ENCODE assay signal across 14 mouse cellular contexts in genomic region chr16:34073930-34074329, GRCm38 (mm10).
A peak's percentile ranks its signal among the peaks of the same experiment; 100 is the strongest.
DNase-seq lines count a peak whose midpoint lies in the region; ATAC-seq and TF ChIP-seq lines count a peak whose summit lies in the region.
"Had no signal": no experiment of that assay in that cellular context is flagged by ENCODE, and none has a peak within 500 bp of the region (broad histone marks: within the 10 kb centered on the region; RNA-seq: fewer than 3 reads in every experiment).

No protein-coding gene starts in this region.

- H3K36me3 ChIP-seq in liver, adult 2 months (ENCODE audit: control insufficient read depth, insufficient read depth, low read length), result no peaks in the 10 kb centered on the region
- H3K36me3 ChIP-seq in liver, embryonic 11.5 days (ENCODE audit: control insufficient read depth, insufficient read depth, low read length), result no peaks in the 10 kb centered on the region
- H3K36me3 ChIP-seq: forebrain, embryonic 12.5 days had no signal

- H3K4me1 ChIP-seq in liver, adult 2 months (ENCODE audit: control insufficient read depth, insufficient read depth, low read length), result peaks cover 17% of the 10 kb centered on the region
- peaks cover 20% of the 10 kb centered on the region for H3K4me1 ChIP-seq in liver, embryonic 11.5 days (replicated peaks; ENCODE audit: control insufficient read depth, insufficient read depth, low read length)

- H3K4me2 ChIP-seq in liver, embryonic 11.5 days, result no peak overlapping the region
- H3K4me2 ChIP-seq: forebrain, embryonic 12.5 days; heart, embryonic 12.5 days had no signal

- no peak for TF ChIP-seq POLR2A in liver, adult 2 months (IDR thresholded peaks at IDR 0.05; ENCODE audit: extremely low read depth, insufficient read depth, low read length)

- 94% methylated on average over 4 of the region's 4 CpGs for WGBS in liver, adult 2 months
- WGBS in liver, embryonic 11.5 days, result 89% methylated on average over 4 of the region's 4 CpGs

- H3K27me3 ChIP-seq in liver, adult 2 months (ENCODE audit: control insufficient read depth, insufficient read depth, low read length), result no peaks in the 10 kb centered on the region
- H3K27me3 ChIP-seq in liver, embryonic 11.5 days (replicated peaks; ENCODE audit: control insufficient read depth, insufficient read depth, low read length), result no peaks in the 10 kb centered on the region
- H3K27me3 ChIP-seq: forebrain, embryonic 12.5 days; heart, embryonic 12.5 days had no signal

- H3K9ac ChIP-seq in liver, adult 2 months (ENCODE audit: low read depth, low read length), result no peak overlapping the region
- no peak overlapping the region for H3K9ac ChIP-seq in liver, embryonic 11.5 days (ENCODE audit: low read depth, low read length)
- H3K9ac ChIP-seq: forebrain, embryonic 12.5 days; heart, embryonic 12.5 days had no signal

- no peaks in the 10 kb centered on the region for H3K9me3 ChIP-seq in liver, embryonic 11.5 days (ENCODE audit: control insufficient read depth, low read length)

- DNase-seq in CD4-positive, CD25-positive, alpha-beta regulatory T cell, adult 2 months (ENCODE audit: low read depth, low spot score), result peak; percentile 3
- DNase-seq in liver, adult 2 months (ENCODE audit: extremely low read depth, low read depth, low spot score), result no peak
- no peak for DNase-seq in liver, embryonic 11.5 days (ENCODE audit: low spot score)
- DNase-seq in A20 (ENCODE audit: low read depth, low spot score) (peak; percentile 20), ZHBTc4 (ENCODE audit: low read depth, low spot score) (peak; percentile 39)
- DNase-seq in urinary bladder, adult 18-20 months (ENCODE audit: low spot score in 2 of 2), result no peak
- DNase-seq in thymus, postnatal 4 days, result no peak
- DNase-seq: adrenal gland, adult 8-10 months; cerebellum, postnatal 14 days; lung, adult 2 months; midbrain, embryonic 14.5 days had no signal

- H3K4me3 ChIP-seq in liver, adult 2 months (ENCODE audit: insufficient read depth, low read depth, low read length), result no peak overlapping the region
- H3K4me3 ChIP-seq in liver, embryonic 11.5 days (ENCODE audit: low read depth, low read length), result no peak overlapping the region
- H3K4me3 ChIP-seq: forebrain, embryonic 12.5 days; heart, embryonic 12.5 days had no signal

- ATAC-seq in CD4-positive, CD25-positive, alpha-beta regulatory T cell, adult 4 months, result no peak
- ATAC-seq in liver, embryonic 11.5 days (replicated peaks; ENCODE audit: low FRiP score), result no peak

- peaks cover 7% of the 10 kb centered on the region for H3K79me2 ChIP-seq in liver, adult 2 months (ENCODE audit: control insufficient read depth, insufficient read depth, low read length)

- TF ChIP-seq CTCF in liver, adult 2 months (IDR thresholded peaks at IDR 0.05; ENCODE audit: low read depth, low read length), result peak; percentile 42

- no peak overlapping the region for H3K27ac ChIP-seq in liver, adult 2 months (replicated peaks; ENCODE audit: insufficient read depth, low read depth, low read length)
- H3K27ac ChIP-seq in liver, embryonic 11.5 days (ENCODE audit: low read depth, low read length), result no peak overlapping the region
- H3K27ac ChIP-seq: forebrain, embryonic 12.5 days had no signal

Comparison
In these comparisons a context has a peak if more than half of its experiments do, and no peak if none do; other contexts are left out.
1. DNase-seq: peak in CD4-positive, CD25-positive, alpha-beta regulatory T cell, adult 2 months (single experiment), A20 (single experiment) and ZHBTc4 (single experiment); none in liver, adult 2 months (single experiment), liver, embryonic 11.5 days (single experiment), urinary bladder, adult 18-20 months (0 of 2) and thymus, postnatal 4 days (single experiment).